Mouse (Mus musculus) liver, embryonic 18 days (tissue): ENCODE data around the gene Prdx6. TPM values are rescaled to one million over a fixed set of nuclear protein-coding genes. Genes with fewer than 3 reads are reported as not detected.

Experiments
- polyA plus RNA-seq: library from polyadenylated mRNA; depleted of rRNA; stranded (reverse); fragments of >200 nt; gene quantifications from 2 replicates; pipeline ENCODE4 v1.2.3, GENCODE M21; 2012; rRNA removed

Prdx6 gene
- polyA plus RNA-seq, result 154 and 166 TPM in 2 replicates

GRCm38 (mm10) chr1:161250604-161251416 lies at the start of gene Prdx6:
TSS of gene Prdx6 (minus strand) at chr1:161251219.

Other genes with a start within 250 kb of the Prdx6 start
- 1.0 and 1.2 TPM in 2 replicates for gene Zbtb37, start 216.4 kb downstream of the Prdx6 start, polyA plus RNA-seq
- gene Dars2, start 180.6 kb downstream of the Prdx6 start, polyA plus RNA-seq, result 12.7 and 13.3 TPM in 2 replicates
- 9.4 and 9.6 TPM in 2 replicates for gene Cenpl, start 180.5 kb downstream of the Prdx6 start, polyA plus RNA-seq
- gene Klhl20, start 119.7 kb downstream of the Prdx6 start, polyA plus RNA-seq, result 4.0 and 5.2 TPM in 2 replicates
- gene Ankrd45, start 108.5 kb downstream of the Prdx6 start, polyA plus RNA-seq, result 0.02 and 0.05 TPM in 2 replicates
- not detected in 2 replicates for gene Tex50, start 91.9 kb downstream of the Prdx6 start, polyA plus RNA-seq
- gene Tnfsf4, start 144.2 kb upstream of the Prdx6 start, polyA plus RNA-seq, result 0.02 TPM in 1 of 2 replicates, not detected in the other
- gene Tnfsf18, start 243.4 kb upstream of the Prdx6 start, polyA plus RNA-seq, result 0.05 and 0.06 TPM in 2 replicates